Mouse (Mus musculus) hindbrain, embryonic 11.5 days (tissue): ENCODE data around the gene Bcl2l11. TPM values are rescaled to one million over a fixed set of nuclear protein-coding genes. Genes with fewer than 3 reads are reported as not detected.

Experiments used
- ATAC-seq: fragments of 200-750 bp; cut with Nextera tagmentation; 2 replicates; pipeline ENCODE4 v1.8.0; 2017; ENCODE audit warnings: mild to moderate bottlenecking, moderate TSS enrichment, moderate library complexity; ENCODE audit not compliant: low FRiP score
- DNase-seq: peaks from one replicate; pipeline ENCODE4 v3.0.0-alpha.2; 2015; ENCODE audit warnings: low spot score
- H3K27ac ChIP-seq: fragments of 300-500 bp; sonication (generic); 2 replicates; pipeline ENCODE4 v1.5.1; 2014; ENCODE audit warnings: mild to moderate bottlenecking, low read depth, low read length
- H3K27me3 ChIP-seq: fragments of 300-500 bp; sonication (generic); 2 replicates; pipeline ENCODE4 v1.6.1; 2014; ENCODE audit warnings: mild to moderate bottlenecking, low read length, moderate library complexity, mixed read lengths; ENCODE audit not compliant: control insufficient read depth, insufficient read depth
- H3K36me3 ChIP-seq: fragments of 300-500 bp; sonication (generic); 2 replicates; pipeline ENCODE4 v1.6.1; 2014; ENCODE audit warnings: mild to moderate bottlenecking, low read length, moderate library complexity, mixed read lengths; ENCODE audit not compliant: control insufficient read depth, insufficient read depth
- H3K4me1 ChIP-seq: fragments of 300-500 bp; sonication (generic); replicated peaks from 2 replicates; pipeline ENCODE4 v1.6.1; 2014; ENCODE audit warnings: low read length, mixed read lengths; ENCODE audit not compliant: control insufficient read depth, insufficient read depth
- H3K4me2 ChIP-seq: fragments of 300-500 bp; sonication (generic); replicated peaks from 2 replicates; pipeline ENCODE4 v1.6.1; 2014; ENCODE audit warnings: mild to moderate bottlenecking, low read depth, low read length
- H3K4me3 ChIP-seq: fragments of 300-500 bp; sonication (generic); 2 replicates; pipeline ENCODE4 v1.5.1; 2014; ENCODE audit warnings: low read depth, low read length
- H3K9ac ChIP-seq: fragments of 300-500 bp; sonication (generic); 2 replicates; pipeline ENCODE4 v1.6.1; 2014; ENCODE audit warnings: low read depth, low read length
- H3K9me3 ChIP-seq: fragments of 300-500 bp; sonication (generic); 2 replicates; pipeline ENCODE4 v1.6.1; 2016; ENCODE audit warnings: low read length; ENCODE audit not compliant: control insufficient read depth
- WGBS: fragments of 180-500 bp; shearing (Covaris S2); extraction: QIAGEN DNeasy Blood & Tissue Kit; methylation state at CpG from one replicate; pipeline ENCODE4 v1.1.7; 2014; 5-methylcytosine and 5-hydroxymethylcytosine counted together
- polyA plus RNA-seq: library from polyadenylated mRNA; unstranded; fragments of >200 nt; fragmentation: Nextera tagmentation; extraction: Ambion mirVana; gene quantifications from 2 replicates; pipeline ENCODE4 v1.2.1, GENCODE M21; 2014

Gene Bcl2l11
- polyA plus RNA-seq, 1 experiment from 2014 or later: 17.2 TPM

DNA sequence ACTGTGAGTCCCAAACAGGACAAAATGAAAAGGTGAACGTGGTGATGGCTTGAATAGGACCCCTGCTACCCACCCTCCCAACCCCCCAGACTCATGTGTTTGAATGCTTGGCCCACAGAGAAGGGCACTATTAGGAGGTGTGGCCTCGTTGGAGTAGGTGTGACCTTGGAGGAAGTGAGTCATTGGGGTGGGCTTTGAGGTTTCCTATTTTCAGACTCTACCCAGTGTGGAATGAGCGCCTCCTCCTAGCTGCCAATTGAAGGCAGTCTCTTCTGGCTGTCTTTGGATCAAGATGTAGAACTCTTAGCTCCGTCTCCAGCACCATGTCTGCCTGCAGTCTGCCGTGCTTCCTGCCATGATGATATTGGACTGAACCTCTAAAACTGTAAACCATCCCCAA lies 64.4 kb downstream of the Bcl2l11 start:
- no peaks in the 10 kb centered on the region for H3K9me3 ChIP-seq
- H3K4me1 ChIP-seq: no peaks in the 10 kb centered on the region
- H3K4me3 ChIP-seq: no peak overlapping the region
- DNase-seq (no peak), ATAC-seq (no peak)
- no peak overlapping the region for H3K27ac ChIP-seq
- H3K9ac ChIP-seq: no peak overlapping the region
- H3K27me3 ChIP-seq: no peaks in the 10 kb centered on the region
- H3K36me3 ChIP-seq: no peaks in the 10 kb centered on the region
- H3K4me2 ChIP-seq: no peak overlapping the region
- WGBS: 81% methylated on average over 5 of the region's 5 CpGs

DNA sequence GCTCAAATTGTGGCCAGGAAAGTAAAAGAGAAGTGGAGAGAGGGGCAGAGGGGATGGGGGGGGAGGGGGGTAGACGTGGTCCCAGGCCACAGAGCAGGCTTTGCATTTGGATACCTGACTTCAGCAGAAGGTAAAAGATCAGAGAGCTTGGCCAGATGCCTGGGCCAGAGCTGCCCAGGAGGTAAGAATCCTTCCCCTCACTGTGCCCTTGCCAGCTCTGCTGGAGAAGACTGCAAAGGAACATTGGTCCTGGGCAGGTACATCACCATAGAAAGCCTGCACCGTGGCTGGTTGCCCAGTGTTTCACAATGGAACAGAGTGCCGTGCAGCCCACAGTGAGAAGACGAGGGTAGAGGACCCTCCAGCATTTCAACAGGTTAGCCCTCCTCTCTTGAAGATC lies 67.6 kb downstream of the Bcl2l11 start:
- WGBS: 60% methylated on average over 4 of the region's 4 CpGs

DNA sequence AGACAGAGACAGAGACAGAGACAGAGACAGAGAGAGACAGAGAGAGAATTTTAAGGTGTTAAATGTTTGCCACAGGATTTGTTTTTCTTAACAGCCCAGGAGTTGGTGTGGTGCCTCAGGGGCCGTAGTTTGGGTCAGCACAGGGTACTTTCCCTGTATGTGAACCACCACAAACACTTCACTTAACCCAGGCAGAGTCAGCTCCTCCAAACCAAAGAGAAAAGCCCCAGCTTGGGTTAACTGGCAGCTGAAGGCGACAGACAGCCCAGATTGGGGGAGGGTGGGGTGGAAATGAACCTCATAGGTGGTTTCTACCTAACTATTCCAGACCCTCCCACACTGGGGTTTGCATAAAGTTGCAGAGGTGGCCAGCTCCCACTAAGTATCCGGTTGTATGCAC lies 71.5 kb downstream of the Bcl2l11 start:
- 86% methylated on average over 3 of the region's 3 CpGs for WGBS
- H3K4me3 ChIP-seq: no peak overlapping the region
- DNase-seq (no peak), ATAC-seq (no peak)
- H3K9me3 ChIP-seq: no peaks in the 10 kb centered on the region
- no peaks in the 10 kb centered on the region for H3K36me3 ChIP-seq
- no peak overlapping the region for H3K4me2 ChIP-seq
- no peaks in the 10 kb centered on the region for H3K4me1 ChIP-seq
- H3K27me3 ChIP-seq: no peaks in the 10 kb centered on the region
- no peak overlapping the region for H3K27ac ChIP-seq
- no peak overlapping the region for H3K9ac ChIP-seq

More for the DNA sequence above, 67.6 kb downstream of the Bcl2l11 start:
- no peaks in the 10 kb centered on the region for H3K4me1 ChIP-seq
- DNase-seq (no peak), ATAC-seq (no peak)
- no peak overlapping the region for H3K9ac ChIP-seq
- no peak overlapping the region for H3K27ac ChIP-seq
- no peak overlapping the region for H3K4me2 ChIP-seq
- H3K27me3 ChIP-seq: no peaks in the 10 kb centered on the region
- no peaks in the 10 kb centered on the region for H3K9me3 ChIP-seq
- H3K4me3 ChIP-seq: no peak overlapping the region
- no peaks in the 10 kb centered on the region for H3K36me3 ChIP-seq

DNA sequence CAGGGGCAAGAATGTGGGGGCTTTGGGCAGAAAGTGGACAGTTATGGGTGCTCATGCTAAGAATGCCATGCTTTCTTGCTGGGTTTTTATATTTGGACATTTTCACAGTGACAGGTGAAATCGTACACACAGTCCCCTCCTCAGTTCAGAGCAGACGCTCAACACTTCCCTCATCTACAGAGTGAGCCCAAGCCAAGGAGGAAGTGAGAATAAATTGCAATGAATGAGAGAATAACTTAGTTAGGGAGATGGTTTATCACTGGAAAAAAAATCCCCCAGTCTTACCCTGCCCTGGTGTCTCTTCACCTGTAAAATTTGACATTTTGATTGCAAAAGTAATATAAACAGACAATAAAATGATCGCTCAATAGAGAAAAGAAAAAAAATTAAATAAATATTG lies 77.3 kb downstream of the Bcl2l11 start:
- H3K4me2 ChIP-seq: no peak overlapping the region
- no peaks in the 10 kb centered on the region for H3K4me1 ChIP-seq
- no peaks in the 10 kb centered on the region for H3K27me3 ChIP-seq
- no peak overlapping the region for H3K4me3 ChIP-seq
- no peaks in the 10 kb centered on the region for H3K9me3 ChIP-seq
- H3K36me3 ChIP-seq: no peaks in the 10 kb centered on the region
- 87% methylated on average over 3 of the region's 3 CpGs for WGBS
- H3K27ac ChIP-seq: no peak overlapping the region
- no peak overlapping the region for H3K9ac ChIP-seq
- ATAC-seq: no peak
- DNase-seq: no peak

DNA sequence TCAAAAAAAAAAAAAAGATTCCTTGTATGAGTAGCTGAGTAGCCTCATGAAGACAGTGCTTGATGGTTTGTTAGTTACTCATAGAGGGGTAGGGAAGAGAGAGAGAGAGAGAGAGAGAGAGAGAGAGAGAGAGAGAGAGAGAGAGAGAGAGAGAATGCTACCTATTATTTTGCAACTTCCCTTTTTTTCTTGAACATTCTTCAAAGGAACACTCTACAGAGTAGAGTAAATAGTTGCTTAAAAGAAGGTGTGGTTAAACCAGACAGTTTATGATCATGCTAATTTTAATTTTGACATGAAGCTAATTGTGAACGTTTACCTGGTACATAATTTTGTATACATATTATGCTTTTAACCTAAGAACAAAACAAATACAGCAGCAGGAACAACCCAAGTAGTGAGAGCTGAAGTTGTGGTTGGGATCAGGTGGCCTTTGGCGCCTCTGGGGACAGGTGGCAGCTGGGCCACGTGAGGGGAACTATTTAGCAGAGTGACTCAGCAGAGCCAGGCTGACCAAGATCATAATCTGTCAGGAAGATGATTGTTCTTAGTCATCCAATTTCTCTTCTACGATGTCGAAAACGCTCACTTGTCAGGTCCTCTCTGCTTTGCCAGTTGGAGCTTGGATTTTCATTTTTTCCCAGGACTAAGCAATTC lies 78.0 kb downstream of the Bcl2l11 start:
- 85% methylated on average over 6 of the region's 6 CpGs for WGBS
- Histone ChIP-seq H3K36me3 (no peaks in the 10 kb centered on the region), H3K4me3 (no peak overlapping the region), H3K27ac (no peak overlapping the region), H3K4me1 (no peaks in the 10 kb centered on the region), H3K9ac (no peak overlapping the region), H3K4me2 (no peak overlapping the region), H3K27me3 (no peaks in the 10 kb centered on the region), H3K9me3 (no peaks in the 10 kb centered on the region)
- ATAC-seq (no peak), DNase-seq (no peak)

DNA sequence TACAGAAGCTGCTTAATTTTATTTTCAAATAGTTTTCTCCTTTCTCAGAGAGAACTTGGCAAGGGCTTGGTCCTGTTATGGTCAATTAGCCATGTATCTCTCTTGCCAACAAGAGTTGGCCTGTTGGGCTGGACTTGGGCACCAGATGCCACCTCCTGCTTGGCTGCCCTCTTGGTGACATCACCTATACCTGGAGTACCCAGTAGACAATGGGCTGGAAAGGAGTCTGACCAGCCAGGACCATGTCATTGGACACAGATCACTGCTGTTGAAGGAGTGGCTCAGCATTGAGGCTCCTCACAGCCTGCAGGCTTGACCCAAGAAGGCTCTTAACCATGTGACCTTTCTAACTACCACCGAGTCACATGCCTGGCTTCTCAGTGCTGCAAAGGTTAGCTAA lies 82.7 kb downstream of the Bcl2l11 start:
- no peaks in the 10 kb centered on the region for H3K36me3 ChIP-seq
- DNase-seq (no peak), ATAC-seq (no peak)
- H3K4me3 ChIP-seq: no peak overlapping the region
- no peak overlapping the region for H3K9ac ChIP-seq
- H3K9me3 ChIP-seq: no peaks in the 10 kb centered on the region
- 75% methylated on average over 1 of the region's 1 CpGs for WGBS
- H3K4me2 ChIP-seq: no peak overlapping the region
- peaks cover 3% of the 10 kb centered on the region; the same call in 1 of the 2 replicates for H3K4me1 ChIP-seq
- no peak overlapping the region for H3K27ac ChIP-seq
- no peaks in the 10 kb centered on the region for H3K27me3 ChIP-seq

DNA sequence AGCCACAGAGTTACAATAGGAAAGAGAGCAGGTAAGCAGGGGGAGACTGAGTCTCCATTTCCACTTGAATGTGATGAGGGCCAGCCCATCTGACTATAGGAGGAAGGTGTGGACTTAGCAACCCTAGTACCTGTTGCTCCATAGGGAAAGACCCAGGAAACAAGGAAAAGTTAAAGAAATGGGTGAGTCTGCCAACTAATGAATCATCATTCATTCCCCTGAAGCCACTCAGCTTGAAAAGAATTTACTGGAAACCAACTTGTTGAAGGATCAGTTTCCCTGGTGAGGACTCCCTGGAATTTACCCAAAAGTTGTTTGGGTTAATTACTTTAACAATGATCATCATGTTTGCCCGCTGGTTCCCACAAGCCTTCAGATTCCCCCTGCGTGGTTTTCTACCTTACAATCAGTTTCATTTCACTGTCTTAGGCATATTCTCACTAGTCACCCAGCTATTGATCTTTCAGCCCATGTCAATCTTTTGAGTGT lies 84.0 kb downstream of the Bcl2l11 start:
- H3K27ac ChIP-seq: no peak overlapping the region
- no peak overlapping the region for H3K4me2 ChIP-seq
- ATAC-seq: no peak
- WGBS: 83% methylated on average over 2 of the region's 2 CpGs
- H3K27me3 ChIP-seq: no peaks in the 10 kb centered on the region
- no peak overlapping the region for H3K4me3 ChIP-seq
- H3K9me3 ChIP-seq: no peaks in the 10 kb centered on the region
- no peaks in the 10 kb centered on the region for H3K36me3 ChIP-seq
- H3K4me1 ChIP-seq: peaks cover 3% of the 10 kb centered on the region; the same call in 1 of the 2 replicates
- no peak for DNase-seq
- H3K9ac ChIP-seq: no peak overlapping the region

DNA sequence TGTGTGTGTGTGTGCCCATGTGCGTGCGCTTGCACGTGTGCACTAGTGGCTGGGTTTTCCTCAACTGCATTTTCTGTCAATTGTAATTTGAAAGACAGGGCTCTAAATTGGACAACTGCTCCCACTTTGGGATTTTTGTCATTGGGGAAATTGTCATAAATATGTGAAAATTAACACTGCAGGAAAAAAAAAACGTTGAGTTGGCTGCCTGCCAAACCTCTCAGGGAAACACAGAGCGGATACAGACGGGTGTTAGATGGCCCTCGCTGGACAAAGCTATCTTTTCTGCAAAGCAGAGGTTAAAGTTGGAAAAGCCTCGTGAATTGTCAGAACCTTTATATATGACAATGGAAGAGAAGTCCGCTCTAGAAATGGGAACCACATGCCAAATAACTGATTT lies 84.5 kb downstream of the Bcl2l11 start:
- H3K9me3 ChIP-seq: no peaks in the 10 kb centered on the region
- DNase-seq (peak; percentile 12), ATAC-seq (no peak)
- H3K4me3 ChIP-seq: no peak overlapping the region
- no peak overlapping the region for H3K9ac ChIP-seq
- WGBS: 58% methylated on average over 9 of the region's 9 CpGs
- no peaks in the 10 kb centered on the region for H3K27me3 ChIP-seq
- H3K36me3 ChIP-seq: no peaks in the 10 kb centered on the region
- no peak overlapping the region for H3K4me2 ChIP-seq
- H3K4me1 ChIP-seq: peaks cover 3% of the 10 kb centered on the region; the same call in 1 of the 2 replicates
- H3K27ac ChIP-seq: no peak overlapping the region
